Mouse (Mus musculus) C2C12 (cell line): ENCODE measurements around the gene Cd200. TPM values are rescaled to one million over a fixed set of nuclear protein-coding genes. Genes with fewer than 3 reads are reported as not detected.

Source experiments
- H3K27me3 ChIP-seq: one replicate; pipeline ENCODE4 v1.6.1; 2011; ENCODE audit not compliant: control insufficient read depth, insufficient read depth, insufficient read length
- H3K36me3 ChIP-seq: one replicate; pipeline ENCODE4 v1.6.1; 2011; ENCODE audit not compliant: control insufficient read depth, insufficient read depth
- H3K4me3 ChIP-seq: one replicate; pipeline ENCODE4 v1.5.1; 2011; ENCODE audit warnings: mild to moderate bottlenecking, control low read depth; ENCODE audit not compliant: poor library complexity, insufficient read depth, severe bottlenecking
- H3K79me2 ChIP-seq: one replicate; pipeline ENCODE4 v1.6.1; 2011; ENCODE audit not compliant: control insufficient read depth, insufficient read depth
- H3K79me3 ChIP-seq: one replicate; pipeline ENCODE4 v1.6.1; 2011; ENCODE audit warnings: low read depth, control low read depth
- H3ac ChIP-seq: one replicate; pipeline ENCODE3; 2011; ENCODE audit warnings: low read depth; ENCODE audit not compliant: control insufficient read depth, insufficient read length
- CEBPB ChIP-seq: IDR thresholded peaks from one replicate; pipeline ENCODE4 v1.6.1; 2011; ENCODE audit warnings: low read depth, mild to moderate bottlenecking, control low read depth, moderate library complexity
- CTCF ChIP-seq: IDR thresholded peaks from one replicate; pipeline ENCODE4 v1.5.1; 2011; ENCODE audit not compliant: control insufficient read depth, insufficient read depth, insufficient read length
- FOSL1 ChIP-seq: IDR thresholded peaks from one replicate; pipeline ENCODE4 v1.8.0; 2011; ENCODE audit warnings: mild to moderate bottlenecking, low read length; ENCODE audit not compliant: poor library complexity, insufficient read depth, severe bottlenecking
- MAX ChIP-seq: IDR thresholded peaks from one replicate; pipeline ENCODE4 v1.6.1; 2011; ENCODE audit warnings: mild to moderate bottlenecking, control low read depth
- MYOD1 ChIP-seq: IDR thresholded peaks from one replicate; pipeline ENCODE4 v1.6.1; 2011; ENCODE audit warnings: low read depth; ENCODE audit not compliant: control insufficient read depth, insufficient read length
- MYOG ChIP-seq: IDR thresholded peaks from one replicate; pipeline ENCODE4 v1.6.1; 2011; ENCODE audit not compliant: control insufficient read depth, insufficient read length; ENCODE audit errors: extremely low read depth
- USF1 ChIP-seq: IDR thresholded peaks from one replicate; pipeline ENCODE4 v1.6.1; 2011; ENCODE audit warnings: low read depth, mild to moderate bottlenecking, control low read depth, moderate library complexity
- polyA plus RNA-seq: library from polyadenylated mRNA; unstranded; fragments of >200 nt; fragmentation: generic; extraction: Trizol; gene quantifications from one replicate; pipeline ENCODE4 v1.2.1, GENCODE M21; 2012; ENCODE audit warnings: missing spikeins

Gene Cd200
- polyA plus RNA-seq, 1 experiment = 3.8 TPM

DNA sequence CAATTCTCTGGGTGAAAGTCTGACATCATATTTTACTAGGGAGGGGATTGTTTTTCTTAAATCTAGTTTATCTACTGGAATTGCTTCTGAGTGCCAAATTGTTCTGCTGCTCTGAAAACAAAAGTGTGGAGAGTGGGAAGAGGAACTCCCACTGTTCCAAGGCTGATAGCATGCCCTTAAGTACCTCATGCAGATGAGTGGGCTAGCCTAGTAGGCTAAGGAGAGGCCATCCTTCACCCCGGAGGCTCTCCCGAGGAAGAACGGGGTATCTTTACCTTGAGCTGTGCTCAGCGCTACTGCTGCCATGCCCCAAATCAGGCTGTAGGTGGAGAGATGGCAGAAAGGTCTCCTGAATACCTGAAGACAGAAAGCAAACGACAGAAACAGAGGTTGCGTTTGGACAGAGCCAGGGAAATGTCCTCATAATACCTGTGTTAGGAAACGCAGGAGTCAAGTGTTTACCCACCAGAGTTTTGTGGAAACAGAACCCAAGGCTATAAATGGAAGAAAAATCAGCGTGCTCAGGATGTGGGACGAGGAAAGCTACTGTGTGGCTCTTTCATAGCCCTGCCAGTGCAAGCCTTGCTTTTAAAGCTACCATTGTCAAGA lies 8.8 kb downstream of the Cd200 start:
- no peak overlapping the region for H3K4me3 ChIP-seq
- H3K27me3 ChIP-seq = no peaks in the 10 kb centered on the region
- no peak overlapping the region for H3ac ChIP-seq
- H3K79me2 ChIP-seq = no peaks in the 10 kb centered on the region
- H3K79me3 ChIP-seq = no peaks in the 10 kb centered on the region
- H3K36me3 ChIP-seq = no peaks in the 10 kb centered on the region
- TF ChIP-seq MYOD1 (no peak), CTCF (no peak), MAX (no peak), FOSL1 (no peak), USF1 (no peak), MYOG (no peak), CEBPB (no peak)

DNA sequence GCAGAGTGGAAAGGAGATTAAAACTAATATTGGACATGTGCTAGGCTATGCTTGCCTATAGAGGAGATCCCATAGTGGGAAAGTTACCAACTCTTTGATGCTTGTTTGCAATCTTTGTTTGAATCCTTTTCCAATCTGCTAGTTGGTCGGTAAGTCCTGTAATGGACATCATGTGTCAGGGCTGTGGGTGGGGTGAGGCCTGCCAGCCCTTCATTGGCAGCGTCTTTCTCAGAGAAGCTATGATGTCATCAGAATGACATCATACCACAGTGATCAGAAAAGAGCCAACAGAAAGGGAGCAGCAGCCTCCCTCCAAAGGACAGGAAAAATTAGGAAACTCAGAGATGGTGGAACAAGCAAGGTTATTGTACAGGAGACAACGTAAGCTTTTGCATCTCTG lies 9.4 kb downstream of the Cd200 start:
- Histone ChIP-seq H3ac (no peak overlapping the region), H3K36me3 (no peaks in the 10 kb centered on the region), H3K79me2 (no peaks in the 10 kb centered on the region), H3K27me3 (no peaks in the 10 kb centered on the region), H3K79me3 (no peaks in the 10 kb centered on the region), H3K4me3 (no peak overlapping the region)
- TF ChIP-seq MYOD1 = no peak
- no peak for TF ChIP-seq MAX

DNA sequence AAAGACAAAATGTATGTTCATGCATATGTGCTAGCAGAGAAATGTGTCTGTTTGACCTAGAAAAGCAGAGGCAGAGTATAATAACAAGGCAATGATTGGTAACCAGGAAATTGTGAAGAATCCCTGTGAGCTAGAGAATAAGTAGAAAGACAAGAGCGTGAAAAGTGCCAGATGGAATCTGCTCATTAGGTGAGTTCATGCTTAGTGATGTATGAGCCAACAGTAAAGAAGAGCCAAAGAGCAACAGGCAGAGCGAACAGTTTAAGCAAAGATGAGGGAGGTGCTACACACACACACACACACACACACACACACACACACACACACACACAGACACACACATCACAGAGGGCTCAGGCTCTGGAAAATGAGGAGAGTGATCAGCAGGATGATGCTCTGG lies 11.4 kb downstream of the Cd200 start:
- Histone ChIP-seq H3K79me3 (no peaks in the 10 kb centered on the region), H3K27me3 (no peaks in the 10 kb centered on the region), H3K36me3 (no peaks in the 10 kb centered on the region), H3K4me3 (no peak overlapping the region), H3K79me2 (no peaks in the 10 kb centered on the region), H3ac (no peak overlapping the region)
- TF ChIP-seq MYOD1 (no peak), MYOG (no peak), CTCF (no peak), USF1 (no peak), CEBPB (no peak), MAX (no peak)

DNA sequence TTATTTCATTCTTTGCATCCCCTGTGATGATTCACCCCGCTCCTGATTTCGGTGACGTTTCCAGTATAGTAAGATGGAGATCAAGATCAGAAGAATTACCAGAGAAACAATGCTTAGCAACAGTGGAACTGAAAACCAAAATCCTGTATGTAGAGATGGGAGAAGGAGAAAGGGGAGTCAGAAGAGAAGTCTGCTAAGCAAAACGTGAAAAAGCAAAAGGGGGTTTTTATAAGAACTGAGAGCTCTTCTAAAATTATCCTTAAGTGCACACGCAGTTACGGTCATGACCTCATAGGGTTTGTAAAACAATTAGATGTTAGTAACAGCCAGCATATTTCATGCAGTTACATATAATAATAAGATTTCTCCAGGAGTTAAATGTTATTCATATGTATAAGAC lies 16.6 kb downstream of the Cd200 start:
- no peaks in the 10 kb centered on the region for H3K36me3 ChIP-seq
- H3K79me2 ChIP-seq = no peaks in the 10 kb centered on the region
- no peaks in the 10 kb centered on the region for H3K27me3 ChIP-seq
- H3K79me3 ChIP-seq = no peaks in the 10 kb centered on the region
- H3ac ChIP-seq = no peak overlapping the region
- no peak for TF ChIP-seq MYOD1
- no peak for TF ChIP-seq USF1
- TF ChIP-seq MYOG = no peak
- TF ChIP-seq FOSL1 = no peak
- TF ChIP-seq MAX = no peak
- TF ChIP-seq CTCF = no peak
- no peak for TF ChIP-seq CEBPB
- H3K4me3 ChIP-seq = no peak overlapping the region

DNA sequence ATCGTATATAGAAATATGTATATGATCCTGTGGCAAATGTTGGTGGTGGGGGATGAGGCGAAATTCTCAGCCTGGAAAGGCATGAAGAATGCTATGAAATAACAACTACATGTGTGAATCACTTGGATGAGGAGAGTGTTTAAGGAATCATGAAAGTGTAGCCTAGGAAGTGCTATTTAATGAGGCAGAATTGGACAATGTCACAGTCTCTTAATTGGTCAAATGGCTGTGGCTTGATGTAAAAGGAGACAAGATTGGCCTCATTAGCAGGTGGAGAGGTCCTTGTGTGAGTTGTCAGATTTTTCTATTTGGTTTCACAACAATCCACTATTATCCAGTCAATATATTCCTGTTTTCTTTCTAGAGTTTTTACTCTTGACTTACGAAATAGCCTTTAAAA lies 17.2 kb downstream of the Cd200 start:
- Histone ChIP-seq H3K79me2 (no peaks in the 10 kb centered on the region), H3ac (no peak overlapping the region), H3K27me3 (no peaks in the 10 kb centered on the region), H3K36me3 (no peaks in the 10 kb centered on the region), H3K4me3 (no peak overlapping the region), H3K79me3 (no peaks in the 10 kb centered on the region)
- TF ChIP-seq MAX (no peak), CTCF (no peak), FOSL1 (no peak), CEBPB (no peak), MYOD1 (no peak), USF1 (no peak), MYOG (no peak)

DNA sequence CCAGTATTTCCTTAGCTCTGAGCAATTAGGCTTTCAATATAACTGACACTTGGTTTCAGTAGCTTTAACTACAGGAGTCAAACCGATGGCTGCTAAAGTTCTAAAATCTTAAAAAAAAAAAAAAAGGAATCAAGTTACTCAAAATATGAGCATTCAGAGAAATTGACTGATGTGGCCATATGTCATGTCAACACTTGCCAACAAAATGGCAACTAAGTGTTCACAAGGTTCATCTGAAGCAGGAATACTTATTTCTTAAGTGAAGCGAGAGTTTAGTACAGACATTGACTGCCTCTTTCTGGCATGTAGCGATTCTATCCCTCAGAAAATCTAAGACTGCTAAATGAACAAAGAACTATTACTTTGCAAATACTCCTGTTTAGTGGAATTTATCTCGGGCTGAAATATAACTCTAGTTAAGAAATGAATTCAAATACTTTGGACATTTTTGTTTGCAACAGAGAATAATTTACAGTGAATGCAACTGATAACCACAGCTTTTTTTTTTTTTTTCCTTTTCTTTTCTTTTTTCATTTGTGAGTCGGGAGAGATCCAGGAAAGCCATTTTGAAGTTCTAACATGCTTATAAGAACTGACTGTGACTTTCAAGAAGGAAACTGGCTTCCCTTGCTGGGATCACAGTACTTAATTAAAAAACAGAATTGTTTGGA lies 18.4 kb downstream of the Cd200 start:
- Histone ChIP-seq H3K79me3 (no peaks in the 10 kb centered on the region), H3K27me3 (no peaks in the 10 kb centered on the region)
- TF ChIP-seq USF1 (no peak), MYOG (no peak), MYOD1 (no peak), MAX (no peak), FOSL1 (no peak), CEBPB (no peak), CTCF (no peak)

More for the DNA sequence above, 18.4 kb downstream of the Cd200 start:
- H3K79me2 ChIP-seq = no peaks in the 10 kb centered on the region
- no peaks in the 10 kb centered on the region for H3K36me3 ChIP-seq
- H3K4me3 ChIP-seq = no peak overlapping the region
- no peak overlapping the region for H3ac ChIP-seq
